Mouse (Mus musculus) adrenal gland, postnatal 10 days (tissue): Measurements from ENCODE around the gene Slc24a2. TPM values are rescaled to one million over a fixed set of nuclear protein-coding genes. Genes with fewer than 3 reads are reported as not detected.

Source experiments
- DNase-seq: peaks from one replicate; pipeline ENCODE4 v3.0.0; 2021; ENCODE audit warnings: mixed read lengths
- long read RNA-seq, 2 experiments: library from polyadenylated mRNA; stranded (forward); transcript quantifications; one replicate each; pipeline ENCODE4 v2.0.0; 2021
- total RNA-seq, 2 experiments: library from RNA; stranded (reverse); gene quantifications; 2 replicates each; pipeline ENCODE4 v1.2.3; 2021

Slc24a2 gene
- total RNA-seq = 10 to 100 TPM; 12.3 to 14.7 TPM
- long read RNA-seq, experiment 1, partial matches to known transcripts = 0 of 2 reads
- long read RNA-seq, experiment 1, other reads (novel, unspliced or antisense) = 2 of 2 reads
- long read RNA-seq, experiment 2, full-length matches to known transcripts = 1 of 1 reads
- long read RNA-seq, experiment 2, partial matches to known transcripts = 0 of 1 reads
- long read RNA-seq, experiment 2, other reads (novel, unspliced or antisense) = 0 of 1 reads

- DNase-seq = peak; percentile 74
Observed at GRCm38 (mm10) chr4:87229960-87230551, at the start of gene Slc24a2. Gene Slc24a2 (minus strand): TSS chr4:87230477.

- no peak for DNase-seq
Observed at GRCm38 (mm10) chr4:87274825-87275224, 44.5 kb upstream of the Slc24a2 start.

GRCm38 (mm10) chr4:87274276-87274675 is 44.0 kb upstream of the Slc24a2 start:
- no peak for DNase-seq

- no peak for DNase-seq
Observed at GRCm38 (mm10) chr4:87273476-87273875, 43.2 kb upstream of the Slc24a2 start.

- no peak for DNase-seq
Observed at GRCm38 (mm10) chr4:87229224-87229959, 885 bp downstream of the Slc24a2 start.

GRCm38 (mm10) chr4:87221586-87221985 is 8.7 kb downstream of the Slc24a2 start:
- DNase-seq = peak; percentile 51

GRCm38 (mm10) chr4:87218196-87218595 is 12.1 kb downstream of the Slc24a2 start:
- peak; percentile 22 for DNase-seq

- no peak for DNase-seq
Observed at GRCm38 (mm10) chr4:87211344-87211978, 18.8 kb downstream of the Slc24a2 start.

- DNase-seq = no peak
Observed at GRCm38 (mm10) chr4:87210533-87210932, 19.7 kb downstream of the Slc24a2 start.

- no peak for DNase-seq
Observed at GRCm38 (mm10) chr4:87202081-87202480, 28.2 kb downstream of the Slc24a2 start.

- no peak for DNase-seq
Observed at GRCm38 (mm10) chr4:87201229-87201628, 29.0 kb downstream of the Slc24a2 start.

- no peak for DNase-seq
Observed at GRCm38 (mm10) chr4:87184147-87184930, 45.9 kb downstream of the Slc24a2 start.

GRCm38 (mm10) chr4:87177116-87177515 is 53.2 kb downstream of the Slc24a2 start:
- no peak for DNase-seq

GRCm38 (mm10) chr4:87163945-87164344 is 66.3 kb downstream of the Slc24a2 start:
- DNase-seq = no peak

GRCm38 (mm10) chr4:87158053-87158452 is 72.2 kb downstream of the Slc24a2 start:
- no peak for DNase-seq

GRCm38 (mm10) chr4:87151990-87152389 is 78.3 kb downstream of the Slc24a2 start:
- DNase-seq = no peak

GRCm38 (mm10) chr4:87149584-87149983 is 80.7 kb downstream of the Slc24a2 start:
- DNase-seq = no peak

- peak; percentile 7 for DNase-seq
Observed at GRCm38 (mm10) chr4:87141590-87142365, 88.5 kb downstream of the Slc24a2 start.

- DNase-seq = peak; percentile 58
Observed at GRCm38 (mm10) chr4:87140901-87141300, 89.4 kb downstream of the Slc24a2 start.

GRCm38 (mm10) chr4:87132525-87132924 is 97.8 kb downstream of the Slc24a2 start:
- DNase-seq = no peak

GRCm38 (mm10) chr4:87126756-87127155 is 103.5 kb downstream of the Slc24a2 start:
- DNase-seq = no peak
